8 mouse cellular contexts compared by ENCODE assay signal in the genomic region with DNA sequence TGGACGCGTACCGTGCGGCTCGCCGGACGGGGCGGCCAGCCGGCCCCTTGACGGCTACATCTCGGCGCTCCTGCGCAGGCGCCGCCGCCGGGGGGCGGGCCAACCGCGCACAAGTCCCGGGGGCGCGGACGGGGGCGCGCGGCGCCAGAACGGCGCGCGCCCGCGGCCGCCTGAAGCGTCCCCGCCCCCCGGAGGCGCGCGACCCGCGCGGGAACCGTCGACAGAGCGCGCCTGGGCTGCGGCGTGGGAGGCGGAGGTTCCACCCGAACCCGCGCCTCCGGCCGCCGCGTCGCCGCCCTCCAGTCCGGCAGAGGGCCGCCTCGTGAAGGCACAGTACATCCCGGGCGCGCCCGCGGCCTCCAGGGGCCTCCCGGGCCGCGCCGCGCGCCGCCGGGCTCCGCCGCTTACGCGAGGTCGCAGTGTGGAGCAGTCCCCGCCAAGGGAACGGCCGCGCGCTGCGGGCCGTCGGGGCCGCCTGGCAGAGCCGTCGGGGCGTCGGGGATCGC. TPM values are rescaled to one million over a fixed set of nuclear protein-coding genes. Genes with fewer than 3 reads are reported as not detected.
DNase-seq lines count a peak whose midpoint lies in the region; ATAC-seq and TF ChIP-seq lines count a peak whose summit lies in the region.
"Had no signal": no experiment of that assay in that cellular context is flagged by ENCODE, and none has a peak within 500 bp of the region (broad histone marks: within the 10 kb centered on the region; RNA-seq: fewer than 3 reads in every experiment).

No protein-coding gene starts in this region.

- peak overlapping the region; percentile 42 for H3K4me2 ChIP-seq in lung, postnatal 0 days (replicated peaks; ENCODE audit: low read depth, low read length)
- H3K4me2 ChIP-seq in forebrain, embryonic 14.5 days (ENCODE audit: low read length), result peak overlapping the region; percentile 38
- peak overlapping the region; percentile 44 for H3K4me2 ChIP-seq in limb, embryonic 13.5 days (replicated peaks)
- peak overlapping the region; percentile 41 for H3K4me2 ChIP-seq in stomach, embryonic 15.5 days

- H3K4me3 ChIP-seq in lung, postnatal 0 days (ENCODE audit: low read depth, low read length), result peak overlapping the region; percentile 26
- peak overlapping the region; percentile 34 for H3K4me3 ChIP-seq in forebrain, embryonic 14.5 days (ENCODE audit: low read depth, low read length)
- peak overlapping the region; percentile 34 for H3K4me3 ChIP-seq in limb, embryonic 13.5 days
- H3K4me3 ChIP-seq in stomach, embryonic 15.5 days (replicated peaks), result peak overlapping the region; percentile 30

- no peak for TF ChIP-seq EP300 in lung, postnatal 0 days (IDR thresholded peaks at IDR 0.05)

- peaks cover 10% of the 10 kb centered on the region for H3K27me3 ChIP-seq in lung, postnatal 0 days (replicated peaks; ENCODE audit: insufficient read depth, low read length)
- H3K27me3 ChIP-seq in forebrain, embryonic 14.5 days (replicated peaks; ENCODE audit: control insufficient read depth, insufficient read depth, low read length), result peaks cover 26% of the 10 kb centered on the region
- H3K27me3 ChIP-seq in limb, embryonic 13.5 days, result no peaks in the 10 kb centered on the region
- H3K27me3 ChIP-seq in stomach, embryonic 15.5 days (replicated peaks), result peaks cover 16% of the 10 kb centered on the region; the same call in 1 of the 2 replicates

- 23% methylated on average over 53 of the region's 95 CpGs for WGBS in lung, postnatal 0 days
- whole genome bisulfite sequencing in forebrain, embryonic 14.5 days, result 13% methylated on average over 36 of the region's 95 CpGs
- 28% methylated on average over 87 of the region's 95 CpGs for WGBS in limb, embryonic 13.5 days
- 30% methylated on average over 86 of the region's 95 CpGs for WGBS in stomach, embryonic 15.5 days

- H3K4me1 ChIP-seq in lung, postnatal 0 days (ENCODE audit: insufficient read depth, low read depth, low read length), result no peaks in the 10 kb centered on the region
- H3K4me1 ChIP-seq in forebrain, embryonic 14.5 days (ENCODE audit: control insufficient read depth, insufficient read depth, low read length), result peaks cover 3% of the 10 kb centered on the region; the same call in 1 of the 2 replicates
- peaks cover 20% of the 10 kb centered on the region for H3K4me1 ChIP-seq in limb, embryonic 13.5 days
- H3K4me1 ChIP-seq in stomach, embryonic 15.5 days, result peaks cover 9% of the 10 kb centered on the region

- H3K9me3 ChIP-seq in lung, postnatal 0 days (ENCODE audit: low read length), result no peaks in the 10 kb centered on the region
- peaks cover 8% of the 10 kb centered on the region; the same call in 1 of the 2 replicates for H3K9me3 ChIP-seq in forebrain, embryonic 14.5 days (replicated peaks; ENCODE audit: control insufficient read depth, low read length)
- peaks cover 21% of the 10 kb centered on the region for H3K9me3 ChIP-seq in limb, embryonic 13.5 days
- H3K9me3 ChIP-seq in stomach, embryonic 15.5 days, result 0 out of 2 replicates have a peak, but pooled peaks cover 9% of the 10 kb centered on the region

- TF ChIP-seq CTCF in lung, postnatal 0 days (IDR thresholded peaks at IDR 0.05), result no peak

- peak; percentile 40 for ATAC-seq in lung, postnatal 0 days
- ATAC-seq in forebrain, embryonic 14.5 days, result peak; percentile 64; the same call in 1 of the 2 replicates
- ATAC-seq in limb, embryonic 13.5 days (ENCODE audit: low FRiP score, low read depth), result no peak
- no peak for ATAC-seq in stomach, embryonic 15.5 days (ENCODE audit: insufficient read depth, low FRiP score, low read depth)

- H3K36me3 ChIP-seq in lung, postnatal 0 days (ENCODE audit: insufficient read depth, low read length), result no peaks in the 10 kb centered on the region
- peaks cover 17% of the 10 kb centered on the region; the same call in 1 of the 2 replicates for H3K36me3 ChIP-seq in forebrain, embryonic 14.5 days (ENCODE audit: control insufficient read depth, insufficient read depth, low read length)
- peaks cover 85% of the 10 kb centered on the region for H3K36me3 ChIP-seq in limb, embryonic 13.5 days
- H3K36me3 ChIP-seq in stomach, embryonic 15.5 days, result peaks cover 37% of the 10 kb centered on the region

- DNase-seq in lung, postnatal 0 days (ENCODE audit: low spot score), result no peak
- no peak for DNase-seq in lung, postnatal 10 days
- DNase-seq in forebrain, embryonic 14.5 days (ENCODE audit: low spot score), result peak; percentile 48
- no peak for DNase-seq in ovary, adult 18-20 months (ENCODE audit: low spot score)
- no peak for DNase-seq in layer of hippocampus, postnatal 14 days (ENCODE audit: low spot score in 2 of 2)
- DNase-seq: gastrocnemius, postnatal 36 days had no signal

- no peak overlapping the region for H3K27ac ChIP-seq in lung, postnatal 0 days (ENCODE audit: low read length)
- no peak overlapping the region for H3K27ac ChIP-seq in forebrain, embryonic 14.5 days (ENCODE audit: low read depth, low read length)
- no peak overlapping the region; the same call in 1 of the 2 replicates for H3K27ac ChIP-seq in limb, embryonic 13.5 days
- no peak overlapping the region for H3K27ac ChIP-seq in stomach, embryonic 15.5 days

- no peak overlapping the region for H3K9ac ChIP-seq in lung, postnatal 0 days (replicated peaks; ENCODE audit: low read depth)
- no peak overlapping the region for H3K9ac ChIP-seq in forebrain, embryonic 14.5 days (ENCODE audit: low read length)
- 0 out of 2 replicates have a peak overlapping the region, but pooled peaks have one; percentile 19 for H3K9ac ChIP-seq in limb, embryonic 13.5 days
- H3K9ac ChIP-seq in stomach, embryonic 15.5 days, result no peak overlapping the region

RNA-seq across cellular contexts. Expression of gene Gng8, which starts 6.3 kb away (rescaled TPM):
- polyA plus RNA-seq in lung, postnatal 0 days (2015; fragmentation: Nextera tagmentation; extraction: Ambion mirVana), result 5.2 and 6.6 TPM in 2 replicates
- 9.8 and 11.0 TPM in 2 replicates for polyA plus RNA-seq in forebrain, embryonic 14.5 days (2014; fragmentation: Nextera tagmentation; extraction: Ambion mirVana)
- polyA plus RNA-seq in limb, embryonic 13.5 days (2015; fragmentation: Nextera tagmentation; extraction: Ambion mirVana), result 15.4 and 16.0 TPM in 2 replicates
- 8.9 and 9.8 TPM in 2 replicates for polyA plus RNA-seq in stomach, embryonic 15.5 days (2015; fragmentation: Nextera tagmentation; extraction: Ambion mirVana)
- total RNA-seq in layer of hippocampus, postnatal 14 days (2021), result 1 to 10 TPM; 1.5 to 1.9 TPM

RNA-seq across cellular contexts. Expression of gene Dact3, which starts 10.2 kb away (rescaled TPM):
- polyA plus RNA-seq in lung, postnatal 0 days (2015; fragmentation: Nextera tagmentation; extraction: Ambion mirVana), result 4.2 and 4.3 TPM in 2 replicates
- 3.5 and 4.4 TPM in 2 replicates for polyA plus RNA-seq in forebrain, embryonic 14.5 days (2014; fragmentation: Nextera tagmentation; extraction: Ambion mirVana)
- 5.1 and 6.1 TPM in 2 replicates for polyA plus RNA-seq in limb, embryonic 13.5 days (2015; fragmentation: Nextera tagmentation; extraction: Ambion mirVana)
- polyA plus RNA-seq in stomach, embryonic 15.5 days (2015; fragmentation: Nextera tagmentation; extraction: Ambion mirVana), result 3.9 and 4.6 TPM in 2 replicates
- total RNA-seq in layer of hippocampus, postnatal 14 days (2021), result 100 to 1,000 TPM; 115 to 120 TPM

RNA-seq across cellular contexts. Expression of gene Ptgir, which starts 21.0 kb away (rescaled TPM):
- 2.0 and 2.4 TPM in 2 replicates for polyA plus RNA-seq in lung, postnatal 0 days (2015; fragmentation: Nextera tagmentation; extraction: Ambion mirVana)
- polyA plus RNA-seq in forebrain, embryonic 14.5 days (2014; fragmentation: Nextera tagmentation; extraction: Ambion mirVana), result 0.12 and 0.22 TPM in 2 replicates
- polyA plus RNA-seq in limb, embryonic 13.5 days (2015; fragmentation: Nextera tagmentation; extraction: Ambion mirVana), result 2.0 TPM in 2 replicates
- 2.4 and 2.5 TPM in 2 replicates for polyA plus RNA-seq in stomach, embryonic 15.5 days (2015; fragmentation: Nextera tagmentation; extraction: Ambion mirVana)
- total RNA-seq in layer of hippocampus, postnatal 14 days (2021), result under 1 TPM in 1 of 2 experiments, not detected in 1; 0.28 TPM

RNA-seq across cellular contexts. Expression of gene Calm3, which starts 38.6 kb away (rescaled TPM):
- polyA plus RNA-seq in lung, postnatal 0 days (2015; fragmentation: Nextera tagmentation; extraction: Ambion mirVana), result 61.7 and 63.6 TPM in 2 replicates
- 473 and 491 TPM in 2 replicates for polyA plus RNA-seq in forebrain, embryonic 14.5 days (2014; fragmentation: Nextera tagmentation; extraction: Ambion mirVana)
- polyA plus RNA-seq in limb, embryonic 13.5 days (2015; fragmentation: Nextera tagmentation; extraction: Ambion mirVana), result 103 and 115 TPM in 2 replicates
- 101 and 113 TPM in 2 replicates for polyA plus RNA-seq in stomach, embryonic 15.5 days (2015; fragmentation: Nextera tagmentation; extraction: Ambion mirVana)
- total RNA-seq in layer of hippocampus, postnatal 14 days (2021), result 1,000 to 10,000 TPM; 2,318 to 2,416 TPM

RNA-seq across cellular contexts. Expression of gene Prkd2, which starts 42.6 kb away (rescaled TPM):
- 26.1 and 29.0 TPM in 2 replicates for polyA plus RNA-seq in lung, postnatal 0 days (2015; fragmentation: Nextera tagmentation; extraction: Ambion mirVana)
- polyA plus RNA-seq in forebrain, embryonic 14.5 days (2014; fragmentation: Nextera tagmentation; extraction: Ambion mirVana), result 4.5 and 6.7 TPM in 2 replicates
- polyA plus RNA-seq in limb, embryonic 13.5 days (2015; fragmentation: Nextera tagmentation; extraction: Ambion mirVana), result 20.8 and 20.9 TPM in 2 replicates
- polyA plus RNA-seq in stomach, embryonic 15.5 days (2015; fragmentation: Nextera tagmentation; extraction: Ambion mirVana), result 11.6 and 12.2 TPM in 2 replicates
- total RNA-seq in layer of hippocampus, postnatal 14 days (2021), result 1 to 10 TPM; 6.8 to 9.1 TPM

Comparison
In these comparisons a context has a peak if more than half of its experiments do, and no peak if none do; other contexts are left out.
1. ATAC-seq: peak in lung, postnatal 0 days (single experiment) and forebrain, embryonic 14.5 days (single experiment); none in limb, embryonic 13.5 days (single experiment) and stomach, embryonic 15.5 days (single experiment).
2. Peak in every context shown above with its lines, with median percentiles within 50 percentile points of each other: H3K4me2 ChIP-seq and H3K4me3 ChIP-seq.